Mouse (Mus musculus): ENCODE measurements around the gene Camkv.

GRCm38 (mm10) chr9:107992197-107992596, 56.7 kb downstream of the Camkv start, which contains the start of gene Cdhr4:
- no peak for TF ChIP-seq MAFK (IDR thresholded peaks at IDR 0.05; ENCODE audit: insufficient read depth, low read depth, low read length)
- no peak for TF ChIP-seq HCFC1 (IDR thresholded peaks at IDR 0.05; ENCODE audit: borderline replicate concordance, insufficient read depth, low read length)
- no peak for TF ChIP-seq ZNF384 (IDR thresholded peaks at IDR 0.05; ENCODE audit: low read depth, low read length)
